Mouse (Mus musculus): ENCODE results near the gene Gab1. TPM values are rescaled to one million over a fixed set of nuclear protein-coding genes. Genes with fewer than 3 reads are reported as not detected.

Gene Gab1
- polyA plus RNA-seq, 1 experiment from 2014 or later: 13.6 TPM

DNA sequence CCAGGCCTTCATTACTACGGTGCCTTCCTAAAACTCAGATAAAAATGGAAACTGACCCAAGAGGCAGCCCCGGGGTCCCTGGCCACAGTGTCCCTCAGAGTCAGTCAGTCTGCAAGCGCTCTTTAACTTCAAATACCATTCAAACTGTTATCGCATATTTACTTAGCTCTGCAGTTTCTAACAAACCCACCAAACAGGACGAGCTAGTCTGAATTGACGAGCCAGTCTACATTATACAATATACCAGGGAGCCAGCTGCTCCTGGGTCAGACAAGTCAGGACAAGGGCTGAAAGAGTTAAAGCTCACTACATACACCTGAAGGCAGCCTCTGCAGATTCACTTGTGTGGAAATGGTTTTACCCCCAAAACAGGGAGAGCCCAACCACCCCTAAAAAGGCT lies 27.1 kb downstream of the Gab1 start:
- Histone ChIP-seq H3K9me3 (replicated peaks; ENCODE audit: control insufficient read depth, low read length) (no peaks in the 10 kb centered on the region), H3K36me3 (ENCODE audit: control insufficient read depth, insufficient read depth, low read length) (no peaks in the 10 kb centered on the region), H3K27ac (ENCODE audit: low read length) (peak overlapping the region; percentile 95), H3K4me2 (ENCODE audit: low read depth, low read length) (peak overlapping the region; percentile 46), H3K4me3 (replicated peaks; ENCODE audit: low read length) (peak overlapping the region; percentile 18), H3K9ac (ENCODE audit: low read length) (no peak overlapping the region; the same call in 1 of the 2 replicates), H3K4me1 (ENCODE audit: control insufficient read depth, insufficient read depth, low read length) (peaks cover 45% of the 10 kb centered on the region), H3K27me3 (ENCODE audit: control insufficient read depth, insufficient read depth, low read length) (no peaks in the 10 kb centered on the region)
- WGBS: 52% methylated on average over 6 of the region's 6 CpGs
- ATAC-seq (ENCODE audit: insufficient read depth, low FRiP score): peak; percentile 84

GRCm38 (mm10) chr8:80852412-80853165 lies 27.7 kb downstream of the Gab1 start:
- Histone ChIP-seq H3K27me3 (ENCODE audit: control insufficient read depth, insufficient read depth, low read length) (no peaks in the 10 kb centered on the region), H3K36me3 (ENCODE audit: control insufficient read depth, insufficient read depth, low read length) (no peaks in the 10 kb centered on the region), H3K4me1 (ENCODE audit: control insufficient read depth, insufficient read depth, low read length) (peaks cover 44% of the 10 kb centered on the region), H3K9ac (ENCODE audit: low read length) (no peak overlapping the region; the same call in 1 of the 2 replicates), H3K9me3 (replicated peaks; ENCODE audit: control insufficient read depth, low read length) (no peaks in the 10 kb centered on the region), H3K27ac (ENCODE audit: low read length) (peak overlapping the region; percentile 95), H3K4me3 (replicated peaks; ENCODE audit: low read length) (no peak overlapping the region; the same call in 1 of the 2 replicates), H3K4me2 (ENCODE audit: low read depth, low read length) (peak overlapping the region; percentile 46)
- ATAC-seq (ENCODE audit: insufficient read depth, low FRiP score): peak; percentile 68
- WGBS: 47% methylated on average over 9 of the region's 9 CpGs

DNA sequence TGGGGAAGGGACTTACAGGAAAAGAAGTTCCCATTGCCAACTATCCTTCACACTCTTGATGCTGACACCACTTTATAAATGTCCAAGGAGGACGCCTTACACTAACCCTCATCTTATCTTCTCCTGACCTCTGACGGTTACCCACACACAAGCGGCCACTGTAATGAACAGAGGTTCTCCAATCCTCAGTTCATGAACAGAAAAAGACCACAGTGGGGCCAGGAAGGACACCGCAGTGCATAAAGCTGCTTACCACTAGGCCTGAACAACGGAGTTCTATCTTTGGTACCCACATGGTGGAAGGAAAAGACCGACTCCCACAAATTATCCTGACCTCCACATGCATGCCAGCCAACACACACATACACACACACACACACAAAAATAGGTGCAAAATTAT lies 28.7 kb downstream of the Gab1 start:
- Histone ChIP-seq H3K4me1 (ENCODE audit: control insufficient read depth, insufficient read depth, low read length) (peaks cover 39% of the 10 kb centered on the region), H3K9me3 (replicated peaks; ENCODE audit: control insufficient read depth, low read length) (no peaks in the 10 kb centered on the region), H3K4me2 (ENCODE audit: low read depth, low read length) (no peak overlapping the region), H3K9ac (ENCODE audit: low read length) (no peak overlapping the region), H3K4me3 (replicated peaks; ENCODE audit: low read length) (no peak overlapping the region), H3K27ac (ENCODE audit: low read length) (peak overlapping the region; percentile 95), H3K27me3 (ENCODE audit: control insufficient read depth, insufficient read depth, low read length) (no peaks in the 10 kb centered on the region), H3K36me3 (ENCODE audit: control insufficient read depth, insufficient read depth, low read length) (no peaks in the 10 kb centered on the region)
- no peak for ATAC-seq (ENCODE audit: insufficient read depth, low FRiP score)
- WGBS: 70% methylated on average over 6 of the region's 6 CpGs

GRCm38 (mm10) chr8:80850013-80850412 lies 30.3 kb downstream of the Gab1 start:
- H3K4me1 ChIP-seq (ENCODE audit: control insufficient read depth, insufficient read depth, low read length): peaks cover 36% of the 10 kb centered on the region
- H3K36me3 ChIP-seq (ENCODE audit: control insufficient read depth, insufficient read depth, low read length): no peaks in the 10 kb centered on the region
- no peaks in the 10 kb centered on the region for H3K27me3 ChIP-seq (ENCODE audit: control insufficient read depth, insufficient read depth, low read length)
- WGBS: 80% methylated on average over 4 of the region's 4 CpGs
- H3K27ac ChIP-seq (ENCODE audit: low read length): peak overlapping the region; percentile 95; the same call in 1 of the 2 replicates
- no peak overlapping the region for H3K9ac ChIP-seq (ENCODE audit: low read length)
- no peak overlapping the region for H3K4me3 ChIP-seq (replicated peaks; ENCODE audit: low read length)
- ATAC-seq (ENCODE audit: insufficient read depth, low FRiP score): no peak
- no peaks in the 10 kb centered on the region for H3K9me3 ChIP-seq (replicated peaks; ENCODE audit: control insufficient read depth, low read length)
- H3K4me2 ChIP-seq (ENCODE audit: low read depth, low read length): no peak overlapping the region

- Histone ChIP-seq H3K9me3 (replicated peaks; ENCODE audit: control insufficient read depth, low read length) (no peaks in the 10 kb centered on the region), H3K4me1 (ENCODE audit: control insufficient read depth, insufficient read depth, low read length) (peaks cover 36% of the 10 kb centered on the region), H3K4me2 (ENCODE audit: low read depth, low read length) (peak overlapping the region; percentile 40; the same call in 1 of the 2 replicates), H3K4me3 (replicated peaks; ENCODE audit: low read length) (no peak overlapping the region), H3K27me3 (ENCODE audit: control insufficient read depth, insufficient read depth, low read length) (no peaks in the 10 kb centered on the region), H3K9ac (ENCODE audit: low read length) (peak overlapping the region; percentile 51), H3K27ac (ENCODE audit: low read length) (peak overlapping the region; percentile 95), H3K36me3 (ENCODE audit: control insufficient read depth, insufficient read depth, low read length) (no peaks in the 10 kb centered on the region)
- no peak for ATAC-seq (ENCODE audit: insufficient read depth, low FRiP score)
- 69% methylated on average over 11 of the region's 11 CpGs for WGBS
These were observed 31.7 kb downstream of the Gab1 start for GRCm38 (mm10) chr8:80848631-80849030.

GRCm38 (mm10) chr8:80847912-80848311 lies 32.4 kb downstream of the Gab1 start:
- Histone ChIP-seq H3K36me3 (ENCODE audit: control insufficient read depth, insufficient read depth, low read length) (no peaks in the 10 kb centered on the region), H3K4me2 (ENCODE audit: low read depth, low read length) (peak overlapping the region; percentile 40), H3K9me3 (replicated peaks; ENCODE audit: control insufficient read depth, low read length) (no peaks in the 10 kb centered on the region), H3K27me3 (ENCODE audit: control insufficient read depth, insufficient read depth, low read length) (no peaks in the 10 kb centered on the region), H3K4me1 (ENCODE audit: control insufficient read depth, insufficient read depth, low read length) (peaks cover 35% of the 10 kb centered on the region), H3K9ac (ENCODE audit: low read length) (peak overlapping the region; percentile 63), H3K27ac (ENCODE audit: low read length) (peak overlapping the region; percentile 95), H3K4me3 (replicated peaks; ENCODE audit: low read length) (peak overlapping the region; percentile 9; the same call in 1 of the 2 replicates)
- peak; percentile 59; the same call in 1 of the 2 replicates for ATAC-seq (ENCODE audit: insufficient read depth, low FRiP score)
- WGBS: 35% methylated on average over 9 of the region's 9 CpGs

DNA sequence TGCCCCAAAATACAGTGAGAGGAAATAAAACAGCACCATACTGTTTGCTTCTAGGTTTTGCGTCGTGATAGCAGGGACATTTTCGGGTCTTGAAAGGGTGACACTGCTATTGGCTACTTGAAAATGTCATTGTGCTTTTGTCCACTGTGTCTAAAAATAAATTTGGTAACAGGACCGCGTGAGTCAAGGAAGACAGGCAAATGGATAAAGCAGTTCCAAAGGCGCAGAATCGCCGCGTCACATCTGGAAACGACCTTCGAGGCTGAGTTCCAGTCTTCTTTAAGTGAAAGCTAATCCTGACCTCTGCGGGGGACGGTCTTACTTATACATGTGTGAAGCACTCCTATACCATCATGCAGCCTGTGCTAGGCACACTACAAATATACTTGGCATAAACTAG lies 35.0 kb downstream of the Gab1 start:
- no peak overlapping the region for H3K4me3 ChIP-seq (replicated peaks; ENCODE audit: low read length)
- no peaks in the 10 kb centered on the region for H3K9me3 ChIP-seq (replicated peaks; ENCODE audit: control insufficient read depth, low read length)
- 88% methylated on average over 13 of the region's 13 CpGs for WGBS
- H3K4me2 ChIP-seq (ENCODE audit: low read depth, low read length): no peak overlapping the region
- H3K9ac ChIP-seq (ENCODE audit: low read length): no peak overlapping the region
- H3K4me1 ChIP-seq (ENCODE audit: control insufficient read depth, insufficient read depth, low read length): peaks cover 27% of the 10 kb centered on the region; the same call in 1 of the 2 replicates
- H3K27ac ChIP-seq (ENCODE audit: low read length): no peak overlapping the region
- H3K27me3 ChIP-seq (ENCODE audit: control insufficient read depth, insufficient read depth, low read length): no peaks in the 10 kb centered on the region
- H3K36me3 ChIP-seq (ENCODE audit: control insufficient read depth, insufficient read depth, low read length): no peaks in the 10 kb centered on the region
- ATAC-seq (ENCODE audit: insufficient read depth, low FRiP score): no peak

DNA sequence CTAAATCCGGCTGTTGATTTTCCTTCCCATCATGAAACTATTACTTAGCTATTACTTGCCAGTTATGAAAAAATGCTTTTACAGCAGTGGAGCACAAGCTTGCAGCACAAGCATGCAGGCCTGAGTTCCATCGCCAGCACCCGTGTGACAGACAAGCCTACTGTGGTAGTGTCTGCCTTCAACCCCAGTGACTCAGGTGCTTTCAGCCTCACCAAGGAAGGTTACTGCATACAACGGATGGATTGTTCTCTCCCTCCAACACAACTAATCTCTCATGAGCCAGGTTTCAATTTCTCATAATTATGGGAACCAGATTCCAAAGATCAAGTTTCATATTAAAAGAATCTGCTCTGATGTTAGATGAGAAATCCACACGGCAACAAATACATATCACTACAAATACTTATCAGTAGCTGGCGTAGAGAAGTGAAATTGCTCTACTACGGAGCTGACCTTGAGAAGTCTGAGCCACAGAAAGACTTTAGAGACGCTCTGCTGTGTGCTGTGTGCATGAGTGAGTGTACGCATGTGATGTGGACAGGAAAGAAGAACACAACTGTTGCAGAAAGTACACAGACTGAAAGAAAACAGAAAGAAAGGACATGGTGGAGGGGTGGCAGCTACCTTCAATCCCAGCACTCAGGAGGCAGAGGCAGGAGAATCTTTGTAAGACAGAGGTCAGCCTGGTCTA lies 36.4 kb downstream of the Gab1 start:
- H3K9me3 ChIP-seq (replicated peaks; ENCODE audit: control insufficient read depth, low read length): no peaks in the 10 kb centered on the region
- no peak overlapping the region for H3K9ac ChIP-seq (ENCODE audit: low read length)
- H3K4me1 ChIP-seq (ENCODE audit: control insufficient read depth, insufficient read depth, low read length): peaks cover 14% of the 10 kb centered on the region; the same call in 1 of the 2 replicates
- H3K36me3 ChIP-seq (ENCODE audit: control insufficient read depth, insufficient read depth, low read length): no peaks in the 10 kb centered on the region
- no peak for ATAC-seq (ENCODE audit: insufficient read depth, low FRiP score)
- no peak overlapping the region for H3K4me3 ChIP-seq (replicated peaks; ENCODE audit: low read length)
- 70% methylated on average over 9 of the region's 9 CpGs for WGBS
- H3K27ac ChIP-seq (ENCODE audit: low read length): peak overlapping the region; percentile 26; the same call in 1 of the 2 replicates
- no peaks in the 10 kb centered on the region for H3K27me3 ChIP-seq (ENCODE audit: control insufficient read depth, insufficient read depth, low read length)
- no peak overlapping the region for H3K4me2 ChIP-seq (ENCODE audit: low read depth, low read length)

- ATAC-seq (ENCODE audit: insufficient read depth, low FRiP score): 0 out of 2 replicates have a peak, but pooled peaks have one; percentile 22
- peaks cover 13% of the 10 kb centered on the region for H3K4me1 ChIP-seq (ENCODE audit: control insufficient read depth, insufficient read depth, low read length)
- no peaks in the 10 kb centered on the region for H3K36me3 ChIP-seq (ENCODE audit: control insufficient read depth, insufficient read depth, low read length)
- H3K27me3 ChIP-seq (ENCODE audit: control insufficient read depth, insufficient read depth, low read length): no peaks in the 10 kb centered on the region
- 89% methylated on average over 3 of the region's 3 CpGs for WGBS
- no peak overlapping the region for H3K4me2 ChIP-seq (ENCODE audit: low read depth, low read length)
- no peak overlapping the region for H3K27ac ChIP-seq (ENCODE audit: low read length)
- H3K9ac ChIP-seq (ENCODE audit: low read length): no peak overlapping the region
- no peak overlapping the region for H3K4me3 ChIP-seq (replicated peaks; ENCODE audit: low read length)
- H3K9me3 ChIP-seq (replicated peaks; ENCODE audit: control insufficient read depth, low read length): no peaks in the 10 kb centered on the region
These were observed 37.8 kb downstream of the Gab1 start for GRCm38 (mm10) chr8:80842514-80842913.
